Mouse (Mus musculus) liver, adult 2 months (tissue): ENCODE measurements around the gene Brd1. TPM values are rescaled to one million over a fixed set of nuclear protein-coding genes. Genes with fewer than 3 reads are reported as not detected.

Experiments
- DNase-seq: peaks from one replicate; pipeline ENCODE4 v3.0.0-alpha.2; 2011; ENCODE audit warnings: low read depth, low spot score; ENCODE audit errors: extremely low read depth
- H3K27ac ChIP-seq: fragments of 200-500 bp; replicated peaks from 2 replicates; pipeline ENCODE4 v1.5.1; 2012; ENCODE audit warnings: low read depth, mild to moderate bottlenecking, control low read depth, inconsistent platforms, low read length; ENCODE audit not compliant: insufficient read depth
- H3K27me3 ChIP-seq: fragments of 200-500 bp; 2 replicates; pipeline ENCODE4 v1.6.1; 2012; ENCODE audit warnings: mild to moderate bottlenecking, moderate library complexity, low read length, inconsistent platforms; ENCODE audit not compliant: control insufficient read depth, insufficient read depth
- H3K36me3 ChIP-seq: fragments of 200-500 bp; 2 replicates; pipeline ENCODE4 v1.6.1; 2012; ENCODE audit warnings: low read length, inconsistent platforms; ENCODE audit not compliant: control insufficient read depth, insufficient read depth
- H3K4me1 ChIP-seq: fragments of 200-500 bp; 2 replicates; pipeline ENCODE4 v1.6.1; 2011; ENCODE audit warnings: low read length; ENCODE audit not compliant: control insufficient read depth, insufficient read depth
- H3K4me3 ChIP-seq: fragments of 200-500 bp; 2 replicates; pipeline ENCODE4 v1.5.1; 2011; ENCODE audit warnings: low read depth, mild to moderate bottlenecking, control low read depth, low read length, moderate library complexity; ENCODE audit not compliant: insufficient read depth
- H3K79me2 ChIP-seq: fragments of 200-500 bp; 2 replicates; pipeline ENCODE4 v1.6.1; 2012; ENCODE audit warnings: inconsistent platforms, mild to moderate bottlenecking, low read length, moderate library complexity; ENCODE audit not compliant: control insufficient read depth, insufficient read depth
- H3K9ac ChIP-seq: fragments of 200-500 bp; 2 replicates; pipeline ENCODE4 v1.6.1; 2012; ENCODE audit warnings: low read depth, mild to moderate bottlenecking, control low read depth, inconsistent platforms, low read length
- CTCF ChIP-seq: fragments of 200-500 bp; IDR thresholded peaks from 2 replicates; pipeline ENCODE4 v1.5.1; 2011; ENCODE audit warnings: low read depth, low read length, control low read depth
- POLR2A ChIP-seq: fragments of 200-500 bp; IDR thresholded peaks from 2 replicates; pipeline ENCODE4 v1.6.1; 2011; ENCODE audit warnings: low read length, control low read depth; ENCODE audit not compliant: insufficient read depth; ENCODE audit errors: extremely low read depth
- WGBS: fragments of 180-500 bp; shearing (Covaris S2); methylation state at CpG from one replicate; pipeline ENCODE4 v1.1.7; 2018; 5-methylcytosine and 5-hydroxymethylcytosine counted together
- polyA plus RNA-seq: library from polyadenylated mRNA; depleted of rRNA; stranded (reverse); fragments of >200 nt; gene quantifications from 2 replicates; pipeline ENCODE4 v1.2.3, GENCODE M21; 2012
- total RNA-seq: library from RNA; depleted of rRNA; stranded (reverse); fragments of >200 nt; gene quantifications from 2 replicates; pipeline ENCODE4 v1.2.3, GENCODE M21; 2014

Brd1 gene
- total and polyA plus RNA-seq, 2 experiments = 4.8 to 13.0 TPM

DNA sequence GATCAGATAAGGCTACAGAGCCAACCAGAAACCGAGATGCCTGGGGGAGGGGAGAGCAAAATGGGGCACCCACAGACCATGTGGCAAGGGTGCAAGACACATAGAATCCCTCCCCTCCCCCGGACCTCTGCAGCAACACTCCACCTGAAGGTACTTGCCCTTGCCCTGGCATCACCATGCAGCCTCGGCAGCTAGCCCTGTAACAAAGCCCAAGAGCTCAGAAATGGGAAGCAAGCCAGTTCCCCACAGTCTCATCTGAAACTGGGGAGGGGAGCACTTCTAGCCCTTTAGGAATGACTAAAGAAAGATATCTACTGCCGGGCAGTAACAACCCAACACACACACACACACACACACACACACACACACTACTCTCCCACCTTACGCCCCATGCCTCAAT, 53.1 kb downstream of the Brd1 start:
- Histone ChIP-seq H3K4me1 (no peaks in the 10 kb centered on the region), H3K4me3 (no peak overlapping the region), H3K9ac (no peak overlapping the region), H3K36me3 (no peaks in the 10 kb centered on the region), H3K27me3 (no peaks in the 10 kb centered on the region), H3K79me2 (no peaks in the 10 kb centered on the region), H3K27ac (no peak overlapping the region)
- DNase-seq = no peak
- WGBS = 71% methylated on average over 5 of the region's 5 CpGs
- TF ChIP-seq CTCF (no peak), POLR2A (no peak)

DNA sequence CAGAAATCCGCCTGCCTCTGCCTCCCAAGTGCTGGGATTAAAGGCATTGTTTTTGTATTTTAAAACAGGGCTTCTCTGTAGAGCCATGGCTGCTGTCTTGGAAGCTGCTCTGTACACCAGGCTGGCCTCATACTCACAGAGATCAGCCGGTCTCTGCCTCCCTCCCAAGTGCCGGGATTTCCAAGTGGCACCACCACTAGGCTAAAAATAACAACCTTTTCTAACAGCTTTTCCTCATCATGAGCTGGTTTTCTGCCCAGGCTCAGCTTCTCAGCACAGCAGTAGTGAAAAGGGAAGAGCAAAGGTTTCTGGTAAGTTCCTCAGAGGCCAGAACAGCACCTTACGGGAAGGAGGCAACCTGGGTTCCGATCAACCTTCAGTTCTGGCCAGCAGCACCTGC, 56.5 kb downstream of the Brd1 start:
- no peak for TF ChIP-seq CTCF
- TF ChIP-seq POLR2A = no peak
- Histone ChIP-seq H3K9ac (no peak overlapping the region), H3K79me2 (no peaks in the 10 kb centered on the region), H3K27me3 (no peaks in the 10 kb centered on the region), H3K27ac (no peak overlapping the region), H3K4me3 (no peak overlapping the region), H3K36me3 (no peaks in the 10 kb centered on the region), H3K4me1 (no peaks in the 10 kb centered on the region)
- no peak for DNase-seq
- 88% methylated on average over 5 of the region's 5 CpGs for WGBS

DNA sequence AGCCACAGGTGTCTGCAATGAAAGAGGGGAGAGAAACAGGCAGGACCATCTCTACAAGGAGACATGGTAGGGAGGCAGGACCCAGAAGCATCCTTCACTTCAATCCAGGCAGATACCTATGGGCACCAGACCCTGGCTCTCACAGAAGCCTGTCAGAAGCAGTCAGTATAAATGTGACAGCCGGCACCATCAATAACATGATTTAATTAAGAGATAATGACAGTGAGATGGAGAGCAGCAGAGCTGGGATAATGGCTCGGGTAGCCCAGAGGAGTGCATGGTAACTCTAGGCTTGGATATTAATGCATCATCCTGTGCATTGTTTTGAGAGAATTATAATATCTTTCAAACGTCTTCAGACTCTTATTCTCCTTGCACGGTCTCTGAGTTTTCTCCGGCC, 58.0 kb downstream of the Brd1 start:
- Histone ChIP-seq H3K4me3 (no peak overlapping the region), H3K36me3 (no peaks in the 10 kb centered on the region), H3K79me2 (no peaks in the 10 kb centered on the region), H3K27me3 (no peaks in the 10 kb centered on the region), H3K27ac (no peak overlapping the region), H3K4me1 (no peaks in the 10 kb centered on the region), H3K9ac (no peak overlapping the region)
- DNase-seq = no peak
- 88% methylated on average over 5 of the region's 5 CpGs for WGBS
- TF ChIP-seq CTCF = no peak
- TF ChIP-seq POLR2A = no peak

- Histone ChIP-seq H3K27ac (no peak overlapping the region), H3K9ac (no peak overlapping the region), H3K4me3 (no peak overlapping the region), H3K4me1 (no peaks in the 10 kb centered on the region), H3K79me2 (no peaks in the 10 kb centered on the region), H3K36me3 (no peaks in the 10 kb centered on the region), H3K27me3 (no peaks in the 10 kb centered on the region)
- DNase-seq = no peak
- WGBS = 78% methylated on average over 2 of the region's 2 CpGs
- no peak for TF ChIP-seq CTCF
- no peak for TF ChIP-seq POLR2A
These were observed 65.3 kb downstream of the Brd1 start for GRCm38 (mm10) chr15:88668693-88669092.

DNA sequence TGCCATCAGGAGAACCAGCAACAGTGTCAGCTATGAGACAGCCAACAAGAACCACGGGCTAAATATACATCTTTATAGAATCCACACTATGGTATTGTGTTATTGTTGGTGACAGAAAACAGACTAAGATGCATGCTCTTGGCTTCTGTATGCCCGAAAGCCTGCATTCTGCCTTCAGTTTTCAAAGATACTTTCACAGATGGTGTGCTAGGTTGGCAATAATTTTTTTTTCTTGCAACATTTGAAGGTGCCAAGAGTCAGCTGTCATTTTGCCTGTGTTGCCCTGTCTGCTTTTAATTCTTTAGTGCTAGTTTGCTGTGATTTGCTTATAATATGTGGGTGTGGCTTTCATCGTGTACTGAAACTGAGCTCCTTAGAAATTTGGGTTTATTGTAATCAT, 66.4 kb downstream of the Brd1 start:
- H3K27me3 ChIP-seq = no peaks in the 10 kb centered on the region
- H3K27ac ChIP-seq = no peak overlapping the region
- no peak overlapping the region for H3K9ac ChIP-seq
- WGBS = 75% methylated on average over 3 of the region's 3 CpGs
- no peak overlapping the region for H3K4me3 ChIP-seq
- H3K79me2 ChIP-seq = no peaks in the 10 kb centered on the region
- H3K36me3 ChIP-seq = no peaks in the 10 kb centered on the region
- TF ChIP-seq POLR2A (no peak), CTCF (no peak)
- DNase-seq = no peak
- H3K4me1 ChIP-seq = no peaks in the 10 kb centered on the region

- Histone ChIP-seq H3K4me3 (no peak overlapping the region), H3K79me2 (no peaks in the 10 kb centered on the region), H3K9ac (no peak overlapping the region), H3K4me1 (no peaks in the 10 kb centered on the region), H3K27me3 (no peaks in the 10 kb centered on the region), H3K36me3 (no peaks in the 10 kb centered on the region), H3K27ac (no peak overlapping the region)
- WGBS = 60% methylated on average over 4 of the region's 4 CpGs
- no peak for DNase-seq
- no peak for TF ChIP-seq CTCF
- TF ChIP-seq POLR2A = no peak
These were observed 68.2 kb downstream of the Brd1 start for GRCm38 (mm10) chr15:88665846-88666245.
